Mouse (Mus musculus) G1E (cell line): ENCODE results near the gene Adgre5. TPM values are rescaled to one million over a fixed set of nuclear protein-coding genes. Genes with fewer than 3 reads are reported as not detected.

Source experiments
- ATAC-seq: 2 replicates; pipeline ENCODE4 v1.8.0; 2016; ENCODE audit warnings: mild to moderate bottlenecking; ENCODE audit not compliant: insufficient number of reproducible peaks, poor library complexity, low FRiP score, severe bottlenecking; ENCODE audit errors: extremely low read depth
- DNase-seq: peaks from one replicate; pipeline ENCODE4 v3.0.0; 2012; ENCODE audit warnings: low spot score
- H3K27me3 ChIP-seq: 2 replicates; pipeline ENCODE4 v1.6.1; 2012; ENCODE audit warnings: mild to moderate bottlenecking, low read length, inconsistent platforms; ENCODE audit not compliant: insufficient read depth
- H3K36me3 ChIP-seq: replicated peaks from 2 replicates; pipeline ENCODE3; 2012; ENCODE audit warnings: mild to moderate bottlenecking, inconsistent platforms
- H3K4me1 ChIP-seq: 2 replicates; pipeline ENCODE4 v1.6.1; 2012; ENCODE audit warnings: low read depth, low read length, inconsistent platforms, mixed read lengths; ENCODE audit not compliant: insufficient read depth
- H3K4me3 ChIP-seq: 2 replicates; pipeline ENCODE4 v1.5.1; 2012; ENCODE audit warnings: low read depth, mild to moderate bottlenecking, inconsistent platforms, low read length, moderate library complexity, mixed read lengths
- H3K9me3 ChIP-seq: replicated peaks from 2 replicates; pipeline ENCODE4 v1.6.1; 2012; ENCODE audit warnings: inconsistent platforms
- CTCF ChIP-seq: IDR thresholded peaks from 2 replicates; pipeline ENCODE4 v1.5.1; 2012; ENCODE audit warnings: low read depth, low read length, inconsistent platforms, mixed read lengths
- GATA1 ChIP-seq: IDR thresholded peaks from 2 replicates; pipeline ENCODE4 v1.6.1; 2012; ENCODE audit warnings: borderline replicate concordance, low read length, inconsistent platforms, mixed read lengths
- GATA2 ChIP-seq: IDR thresholded peaks from 2 replicates; pipeline ENCODE4 v1.6.1; 2012; ENCODE audit warnings: low read depth, low read length, inconsistent platforms, borderline replicate concordance
- POLR2AphosphoS5 ChIP-seq: IDR thresholded peaks from 2 replicates; pipeline ENCODE4 v1.6.1; 2012; ENCODE audit warnings: low read depth, low read length, inconsistent platforms; ENCODE audit not compliant: insufficient replicate concordance
- TAL1 ChIP-seq: conservative IDR thresholded peaks from 2 replicates; pipeline ENCODE4 v1.6.1; 2012; ENCODE audit warnings: low read depth, low read length, inconsistent platforms, mixed read lengths
- polyA plus RNA-seq: library from polyadenylated mRNA; stranded (reverse); fragments of >175 nt; gene quantifications from 2 replicates; pipeline ENCODE4 v1.2.3, GENCODE M21; 2012
- total RNA-seq, 2 experiments: library from RNA; stranded (forward) in 1 of 2; stranded (reverse) in 1 of 2; fragments of 200-1000 nt in 1 of 2; fragments of >200 nt in 1 of 2; fragmentation: Nextera tagmentation in 1 of 2; gene quantifications; 2 replicates each; pipeline ENCODE4 v1.2.3; 2014 to 2017

The Adgre5 gene
- total and polyA plus RNA-seq, 3 experiments, result 92.9 to 405 (median 223) TPM

- Histone ChIP-seq H3K4me3 (no peak overlapping the region), H3K4me1 (peaks cover 32% of the 10 kb centered on the region), H3K9me3 (no peaks in the 10 kb centered on the region), H3K36me3 (peaks cover 94% of the 10 kb centered on the region), H3K27me3 (no peaks in the 10 kb centered on the region)
- ATAC-seq, result no peak
- TF ChIP-seq TAL1, result no peak
- no peak for TF ChIP-seq POLR2AphosphoS5
- TF ChIP-seq GATA2, result no peak
- no peak for TF ChIP-seq CTCF
- no peak for TF ChIP-seq GATA1
- DNase-seq, result no peak
Observed at GRCm38 (mm10) chr8:83689264-83689663, 51.9 kb downstream of the Adgre5 start.

DNA sequence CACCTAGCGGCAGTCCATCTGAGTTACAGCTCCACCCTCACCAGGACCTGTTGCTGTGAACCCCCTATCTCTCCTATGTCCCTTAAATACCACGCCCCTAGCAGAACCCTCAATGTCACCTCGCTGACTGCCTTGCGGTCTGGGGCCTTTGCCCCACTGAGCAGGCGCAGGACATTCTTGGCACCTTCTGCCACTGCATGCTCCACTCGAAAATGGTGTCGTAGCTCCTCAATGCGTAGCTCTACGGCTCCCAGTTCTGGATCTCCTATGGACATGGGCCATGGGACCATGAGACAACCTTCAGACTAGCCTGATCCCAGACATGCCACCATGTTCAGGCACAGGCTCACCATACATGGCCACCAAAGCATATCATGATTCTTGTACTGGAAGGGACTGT lies 56.6 kb downstream of the Adgre5 start:
- no peak for ATAC-seq
- Histone ChIP-seq H3K4me3 (no peak overlapping the region), H3K36me3 (peaks cover 95% of the 10 kb centered on the region), H3K27me3 (no peaks in the 10 kb centered on the region), H3K4me1 (peaks cover 13% of the 10 kb centered on the region), H3K9me3 (no peaks in the 10 kb centered on the region)
- DNase-seq, result no peak
- TF ChIP-seq TAL1 (no peak), POLR2AphosphoS5 (no peak), CTCF (no peak), GATA2 (no peak), GATA1 (no peak)

- H3K36me3 ChIP-seq, result peaks cover 99% of the 10 kb centered on the region
- H3K9me3 ChIP-seq, result no peaks in the 10 kb centered on the region
- TF ChIP-seq POLR2AphosphoS5 (no peak), GATA1 (no peak), TAL1 (no peak)
- no peaks in the 10 kb centered on the region for H3K27me3 ChIP-seq
- peaks cover 8% of the 10 kb centered on the region for H3K4me1 ChIP-seq
- H3K4me3 ChIP-seq, result no peak overlapping the region
- DNase-seq (no peak), ATAC-seq (no peak)
Observed at GRCm38 (mm10) chr8:83681099-83681498, 60.0 kb downstream of the Adgre5 start.

GRCm38 (mm10) chr8:83680603-83681002 lies 60.5 kb downstream of the Adgre5 start:
- H3K4me1 ChIP-seq, result peaks cover 8% of the 10 kb centered on the region
- H3K27me3 ChIP-seq, result no peaks in the 10 kb centered on the region
- no peaks in the 10 kb centered on the region for H3K9me3 ChIP-seq
- TF ChIP-seq GATA1, result no peak
- no peak for TF ChIP-seq TAL1
- no peak for TF ChIP-seq GATA2
- TF ChIP-seq POLR2AphosphoS5, result no peak
- no peak for TF ChIP-seq CTCF
- no peak for ATAC-seq
- no peak overlapping the region for H3K4me3 ChIP-seq
- peaks cover 99% of the 10 kb centered on the region for H3K36me3 ChIP-seq
- DNase-seq, result no peak

DNA sequence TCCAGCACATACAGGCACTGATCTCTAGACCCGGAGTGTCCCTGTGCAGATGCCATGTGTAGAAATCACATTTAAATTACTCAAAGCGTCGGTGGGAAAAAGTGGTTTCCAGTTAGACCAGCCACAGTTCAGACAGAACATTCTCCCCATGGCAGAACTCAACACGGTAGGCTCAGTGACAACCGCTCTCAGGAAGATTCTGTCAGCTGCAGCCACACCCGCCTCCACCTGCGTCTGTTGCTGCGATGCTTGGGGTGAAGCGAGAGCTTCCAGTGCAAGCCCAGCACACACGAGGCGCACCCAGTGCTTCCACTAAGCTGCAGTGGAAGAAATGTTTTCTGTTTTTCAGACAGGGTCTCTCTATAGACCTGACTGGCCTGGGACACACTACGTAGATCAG lies 61.3 kb downstream of the Adgre5 start:
- H3K4me3 ChIP-seq, result no peak overlapping the region
- peaks cover 8% of the 10 kb centered on the region for H3K4me1 ChIP-seq
- no peak for DNase-seq
- no peaks in the 10 kb centered on the region for H3K27me3 ChIP-seq
- TF ChIP-seq CTCF (no peak), TAL1 (no peak)
- H3K36me3 ChIP-seq, result peaks cover 99% of the 10 kb centered on the region
- H3K9me3 ChIP-seq, result no peaks in the 10 kb centered on the region
- no peak for ATAC-seq

- Histone ChIP-seq H3K27me3 (no peaks in the 10 kb centered on the region), H3K4me3 (no peak overlapping the region), H3K9me3 (no peaks in the 10 kb centered on the region), H3K36me3 (peaks cover 99% of the 10 kb centered on the region), H3K4me1 (no peaks in the 10 kb centered on the region)
- no peak for TF ChIP-seq GATA1
- no peak for TF ChIP-seq CTCF
- no peak for DNase-seq
- ATAC-seq, result no peak
Observed at GRCm38 (mm10) chr8:83674497-83674896, 66.6 kb downstream of the Adgre5 start.

Other genes starting within 250 kb of the Adgre5 start
- not detected in 2 replicates for gene Olfr370, start 205.5 kb downstream of the Adgre5 start, total RNA-seq (2014; fragmentation: Nextera tagmentation)
- 0.12 and 0.22 TPM in 2 replicates for gene Olfr370, start 205.5 kb downstream of the Adgre5 start, total RNA-seq (2017)
- not detected in 2 replicates for gene Olfr370, start 205.5 kb downstream of the Adgre5 start, polyA plus RNA-seq
- gene Ndufb7, start 174.7 kb downstream of the Adgre5 start, total RNA-seq (2014; fragmentation: Nextera tagmentation), result 37.5 and 68.9 TPM in 2 replicates
- gene Ndufb7, start 174.7 kb downstream of the Adgre5 start, total RNA-seq (2017), result 144 and 194 TPM in 2 replicates
- gene Ndufb7, start 174.7 kb downstream of the Adgre5 start, polyA plus RNA-seq, result 213 and 233 TPM in 2 replicates
- gene Tecr, start 133.4 kb downstream of the Adgre5 start, total RNA-seq (2014; fragmentation: Nextera tagmentation), result 305 and 398 TPM in 2 replicates
- gene Tecr, start 133.4 kb downstream of the Adgre5 start, total RNA-seq (2017), result 145 and 186 TPM in 2 replicates
- gene Tecr, start 133.4 kb downstream of the Adgre5 start, polyA plus RNA-seq, result 168 and 216 TPM in 2 replicates
- gene Dnajb1, start 133.1 kb downstream of the Adgre5 start, total RNA-seq (2014; fragmentation: Nextera tagmentation), result 44.4 and 44.8 TPM in 2 replicates
- 37.8 and 37.9 TPM in 2 replicates for gene Dnajb1, start 133.1 kb downstream of the Adgre5 start, total RNA-seq (2017)
- gene Dnajb1, start 133.1 kb downstream of the Adgre5 start, polyA plus RNA-seq, result 36.0 and 42.1 TPM in 2 replicates
- 27.7 and 37.7 TPM in 2 replicates for gene Gipc1, start 88.6 kb downstream of the Adgre5 start, total RNA-seq (2014; fragmentation: Nextera tagmentation)
- 25.3 and 27.7 TPM in 2 replicates for gene Gipc1, start 88.6 kb downstream of the Adgre5 start, total RNA-seq (2017)
- 65.3 and 78.0 TPM in 2 replicates for gene Gipc1, start 88.6 kb downstream of the Adgre5 start, polyA plus RNA-seq
- gene Ptger1, start 74.6 kb downstream of the Adgre5 start, total RNA-seq (2014; fragmentation: Nextera tagmentation), result 1.1 TPM in 1 of 2 replicates, not detected in the other
- 1.6 and 1.8 TPM in 2 replicates for gene Ptger1, start 74.6 kb downstream of the Adgre5 start, total RNA-seq (2017)
- gene Ptger1, start 74.6 kb downstream of the Adgre5 start, polyA plus RNA-seq, result 0.23 and 0.38 TPM in 2 replicates
- 104 and 109 TPM in 2 replicates for gene Pkn1, start 42.1 kb downstream of the Adgre5 start, total RNA-seq (2014; fragmentation: Nextera tagmentation)
- gene Pkn1, start 42.1 kb downstream of the Adgre5 start, total RNA-seq (2017), result 89.4 and 116 TPM in 2 replicates
- 150 and 153 TPM in 2 replicates for gene Pkn1, start 42.1 kb downstream of the Adgre5 start, polyA plus RNA-seq
- gene Ddx39, start 26.1 kb downstream of the Adgre5 start, total RNA-seq (2014; fragmentation: Nextera tagmentation), result 101 and 141 TPM in 2 replicates
- 226 and 266 TPM in 2 replicates for gene Ddx39, start 26.1 kb downstream of the Adgre5 start, total RNA-seq (2017)
- gene Ddx39, start 26.1 kb downstream of the Adgre5 start, polyA plus RNA-seq, result 58.0 and 77.5 TPM in 2 replicates
- gene Adgrl1, start 158.8 kb upstream of the Adgre5 start, total RNA-seq (2014; fragmentation: Nextera tagmentation), result 31.2 and 35.2 TPM in 2 replicates
- gene Adgrl1, start 158.8 kb upstream of the Adgre5 start, total RNA-seq (2017), result 9.1 and 11.3 TPM in 2 replicates
- gene Adgrl1, start 158.8 kb upstream of the Adgre5 start, polyA plus RNA-seq, result 18.5 and 20.7 TPM in 2 replicates
- 0.83 and 1.7 TPM in 2 replicates for gene Gm10644, start 213.9 kb upstream of the Adgre5 start, total RNA-seq (2014; fragmentation: Nextera tagmentation)
- 0.81 and 0.82 TPM in 2 replicates for gene Gm10644, start 213.9 kb upstream of the Adgre5 start, total RNA-seq (2017)
- gene Gm10644, start 213.9 kb upstream of the Adgre5 start, polyA plus RNA-seq, result 0.10 and 0.16 TPM in 2 replicates
- gene Asf1b, start 214.2 kb upstream of the Adgre5 start, total RNA-seq (2014; fragmentation: Nextera tagmentation), result 87.4 and 120 TPM in 2 replicates
- gene Asf1b, start 214.2 kb upstream of the Adgre5 start, total RNA-seq (2017), result 88.6 and 104 TPM in 2 replicates
- gene Asf1b, start 214.2 kb upstream of the Adgre5 start, polyA plus RNA-seq, result 288 and 383 TPM in 2 replicates
- gene Prkaca, start 231.7 kb upstream of the Adgre5 start, total RNA-seq (2014; fragmentation: Nextera tagmentation), result 88.6 and 99.3 TPM in 2 replicates
- 32.2 and 34.4 TPM in 2 replicates for gene Prkaca, start 231.7 kb upstream of the Adgre5 start, total RNA-seq (2017)
- gene Prkaca, start 231.7 kb upstream of the Adgre5 start, polyA plus RNA-seq, result 46.6 and 46.9 TPM in 2 replicates